Mouse (Mus musculus): ENCODE data around the gene Znhit1. TPM values are rescaled to one million over a fixed set of nuclear protein-coding genes. Genes with fewer than 3 reads are reported as not detected.
"Not testable (repeated sequence)": the region's sequence is repeated elsewhere in the genome, so short reads cannot be mapped to it uniquely, and the experiment has no call there.

Znhit1 gene
- polyA plus RNA-seq, 1 experiment from 2014 or later, result 76.6 TPM

GRCm38 (mm10) chr5:136943382-136943781 lies 44.4 kb downstream of the Znhit1 start:
- DNase-seq (ENCODE audit: low spot score), result no peak
- H3K9ac ChIP-seq (ENCODE audit: low read depth, low read length), result no peak overlapping the region
- no peak overlapping the region for H3K4me3 ChIP-seq (ENCODE audit: low read depth, low read length)
- no peak overlapping the region for H3K4me2 ChIP-seq (ENCODE audit: low read depth, low read length)
- no peaks in the 10 kb centered on the region for H3K36me3 ChIP-seq (ENCODE audit: control insufficient read depth, insufficient read depth, low read length)
- H3K27me3 ChIP-seq (replicated peaks; ENCODE audit: control insufficient read depth, insufficient read depth, low read length), result no peaks in the 10 kb centered on the region
- H3K27ac ChIP-seq (replicated peaks; ENCODE audit: low read depth, low read length), result no peak overlapping the region
- 64% methylated on average over 2 of the region's 2 CpGs for WGBS
- H3K9me3 ChIP-seq (ENCODE audit: control insufficient read depth, low read length), result no peaks in the 10 kb centered on the region
- H3K4me1 ChIP-seq (ENCODE audit: control insufficient read depth, insufficient read depth, low read length), result no peaks in the 10 kb centered on the region
- ATAC-seq (ENCODE audit: low read depth), result no peak

- H3K4me2 ChIP-seq (ENCODE audit: low read depth, low read length), result no peak overlapping the region
- no peaks in the 10 kb centered on the region for H3K4me1 ChIP-seq (ENCODE audit: control insufficient read depth, insufficient read depth, low read length)
- no peak overlapping the region for H3K9ac ChIP-seq (ENCODE audit: low read depth, low read length)
- H3K4me3 ChIP-seq (ENCODE audit: low read depth, low read length), result no peak overlapping the region
- no peaks in the 10 kb centered on the region for H3K27me3 ChIP-seq (replicated peaks; ENCODE audit: control insufficient read depth, insufficient read depth, low read length)
- no peak for ATAC-seq (ENCODE audit: low read depth)
- H3K27ac ChIP-seq (replicated peaks; ENCODE audit: low read depth, low read length), result no peak overlapping the region
- no peak for DNase-seq (ENCODE audit: low spot score)
- no peaks in the 10 kb centered on the region for H3K36me3 ChIP-seq (ENCODE audit: control insufficient read depth, insufficient read depth, low read length)
- no peaks in the 10 kb centered on the region for H3K9me3 ChIP-seq (ENCODE audit: control insufficient read depth, low read length)
- WGBS, result 80% methylated on average over 3 of the region's 3 CpGs
Observed at GRCm38 (mm10) chr5:136942781-136943180, 45.0 kb downstream of the Znhit1 start.

- Histone ChIP-seq H3K27me3 (replicated peaks; ENCODE audit: control insufficient read depth, insufficient read depth, low read length) (no peaks in the 10 kb centered on the region), H3K9me3 (ENCODE audit: control insufficient read depth, low read length) (no peaks in the 10 kb centered on the region), H3K4me2 (ENCODE audit: low read depth, low read length) (no peak overlapping the region), H3K27ac (replicated peaks; ENCODE audit: low read depth, low read length) (no peak overlapping the region), H3K36me3 (ENCODE audit: control insufficient read depth, insufficient read depth, low read length) (no peaks in the 10 kb centered on the region), H3K4me3 (ENCODE audit: low read depth, low read length) (no peak overlapping the region), H3K9ac (ENCODE audit: low read depth, low read length) (no peak overlapping the region), H3K4me1 (ENCODE audit: control insufficient read depth, insufficient read depth, low read length) (no peaks in the 10 kb centered on the region)
- 87% methylated on average over 12 of the region's 12 CpGs for WGBS
- no peak for ATAC-seq (ENCODE audit: low read depth)
- no peak for DNase-seq (ENCODE audit: low spot score)
Observed at GRCm38 (mm10) chr5:136940845-136941560, 46.8 kb downstream of the Znhit1 start.

- WGBS, result 74% methylated on average over 6 of the region's 6 CpGs
- not testable (repeated sequence) for H3K4me1 ChIP-seq (ENCODE audit: control insufficient read depth, insufficient read depth, low read length); H3K27me3 ChIP-seq (replicated peaks; ENCODE audit: control insufficient read depth, insufficient read depth, low read length); H3K27ac ChIP-seq (replicated peaks; ENCODE audit: low read depth, low read length); H3K4me2 ChIP-seq (ENCODE audit: low read depth, low read length); H3K9me3 ChIP-seq (ENCODE audit: control insufficient read depth, low read length); H3K9ac ChIP-seq (ENCODE audit: low read depth, low read length); DNase-seq (ENCODE audit: low spot score); ATAC-seq (ENCODE audit: low read depth); H3K4me3 ChIP-seq (ENCODE audit: low read depth, low read length); H3K36me3 ChIP-seq (ENCODE audit: control insufficient read depth, insufficient read depth, low read length)
Observed at GRCm38 (mm10) chr5:136940029-136940428, 47.8 kb downstream of the Znhit1 start.

- Histone ChIP-seq H3K4me1 (ENCODE audit: control insufficient read depth, insufficient read depth, low read length) (no peaks in the 10 kb centered on the region), H3K27ac (replicated peaks; ENCODE audit: low read depth, low read length) (no peak overlapping the region), H3K4me2 (ENCODE audit: low read depth, low read length) (no peak overlapping the region), H3K27me3 (replicated peaks; ENCODE audit: control insufficient read depth, insufficient read depth, low read length) (no peaks in the 10 kb centered on the region), H3K9me3 (ENCODE audit: control insufficient read depth, low read length) (no peaks in the 10 kb centered on the region), H3K36me3 (ENCODE audit: control insufficient read depth, insufficient read depth, low read length) (no peaks in the 10 kb centered on the region), H3K4me3 (ENCODE audit: low read depth, low read length) (no peak overlapping the region), H3K9ac (ENCODE audit: low read depth, low read length) (no peak overlapping the region)
- DNase-seq (ENCODE audit: low spot score) (no peak), ATAC-seq (ENCODE audit: low read depth) (no peak)
- WGBS, result 62% methylated on average over 7 of the region's 7 CpGs
Observed at GRCm38 (mm10) chr5:136939284-136939683, 48.5 kb downstream of the Znhit1 start.

GRCm38 (mm10) chr5:136937621-136938020 lies 50.2 kb downstream of the Znhit1 start:
- Histone ChIP-seq H3K27me3 (replicated peaks; ENCODE audit: control insufficient read depth, insufficient read depth, low read length) (no peaks in the 10 kb centered on the region), H3K4me3 (ENCODE audit: low read depth, low read length) (no peak overlapping the region), H3K36me3 (ENCODE audit: control insufficient read depth, insufficient read depth, low read length) (no peaks in the 10 kb centered on the region), H3K4me2 (ENCODE audit: low read depth, low read length) (no peak overlapping the region), H3K9me3 (ENCODE audit: control insufficient read depth, low read length) (no peaks in the 10 kb centered on the region), H3K4me1 (ENCODE audit: control insufficient read depth, insufficient read depth, low read length) (no peaks in the 10 kb centered on the region), H3K9ac (ENCODE audit: low read depth, low read length) (no peak overlapping the region), H3K27ac (replicated peaks; ENCODE audit: low read depth, low read length) (no peak overlapping the region)
- no peak for DNase-seq (ENCODE audit: low spot score)
- 89% methylated on average over 5 of the region's 5 CpGs for WGBS
- ATAC-seq (ENCODE audit: low read depth), result no peak

- H3K27ac ChIP-seq (replicated peaks; ENCODE audit: low read depth, low read length), result no peak overlapping the region
- H3K4me1 ChIP-seq (ENCODE audit: control insufficient read depth, insufficient read depth, low read length), result no peaks in the 10 kb centered on the region
- H3K9me3 ChIP-seq (ENCODE audit: control insufficient read depth, low read length), result no peaks in the 10 kb centered on the region
- no peak overlapping the region for H3K4me2 ChIP-seq (ENCODE audit: low read depth, low read length)
- WGBS, result 79% methylated on average over 6 of the region's 6 CpGs
- H3K4me3 ChIP-seq (ENCODE audit: low read depth, low read length), result no peak overlapping the region
- H3K9ac ChIP-seq (ENCODE audit: low read depth, low read length), result no peak overlapping the region
- H3K36me3 ChIP-seq (ENCODE audit: control insufficient read depth, insufficient read depth, low read length), result no peaks in the 10 kb centered on the region
- ATAC-seq (ENCODE audit: low read depth) (no peak), DNase-seq (ENCODE audit: low spot score) (no peak)
- no peaks in the 10 kb centered on the region for H3K27me3 ChIP-seq (replicated peaks; ENCODE audit: control insufficient read depth, insufficient read depth, low read length)
Observed at GRCm38 (mm10) chr5:136936750-136937149, 51.1 kb downstream of the Znhit1 start.

- no peak overlapping the region for H3K9ac ChIP-seq (ENCODE audit: low read depth, low read length)
- ATAC-seq (ENCODE audit: low read depth) (no peak), DNase-seq (ENCODE audit: low spot score) (no peak)
- H3K4me1 ChIP-seq (ENCODE audit: control insufficient read depth, insufficient read depth, low read length), result no peaks in the 10 kb centered on the region
- H3K36me3 ChIP-seq (ENCODE audit: control insufficient read depth, insufficient read depth, low read length), result no peaks in the 10 kb centered on the region
- WGBS, result 53% methylated on average over 7 of the region's 7 CpGs
- no peak overlapping the region for H3K27ac ChIP-seq (replicated peaks; ENCODE audit: low read depth, low read length)
- no peak overlapping the region for H3K4me2 ChIP-seq (ENCODE audit: low read depth, low read length)
- H3K9me3 ChIP-seq (ENCODE audit: control insufficient read depth, low read length), result no peaks in the 10 kb centered on the region
- no peak overlapping the region for H3K4me3 ChIP-seq (ENCODE audit: low read depth, low read length)
- H3K27me3 ChIP-seq (replicated peaks; ENCODE audit: control insufficient read depth, insufficient read depth, low read length), result no peaks in the 10 kb centered on the region
Observed at GRCm38 (mm10) chr5:136935905-136936695, 51.7 kb downstream of the Znhit1 start.
